Mouse (Mus musculus) kidney, adult 2 months (tissue): ENCODE measurements around the gene Soat2.

Source experiments
- CTCF ChIP-seq: fragments of 200-500 bp; conservative IDR thresholded peaks from 2 replicates; pipeline ENCODE4 v1.5.1; 2011; ENCODE audit warnings: low read depth, mild to moderate bottlenecking, control low read depth, low read length, moderate library complexity, mixed read lengths; ENCODE audit not compliant: insufficient read depth, insufficient read length
- POLR2A ChIP-seq: fragments of 200-500 bp; IDR thresholded peaks from one replicate; pipeline ENCODE4 v1.6.1; 2011; ENCODE audit warnings: low read depth, low read length, control low read depth

DNA sequence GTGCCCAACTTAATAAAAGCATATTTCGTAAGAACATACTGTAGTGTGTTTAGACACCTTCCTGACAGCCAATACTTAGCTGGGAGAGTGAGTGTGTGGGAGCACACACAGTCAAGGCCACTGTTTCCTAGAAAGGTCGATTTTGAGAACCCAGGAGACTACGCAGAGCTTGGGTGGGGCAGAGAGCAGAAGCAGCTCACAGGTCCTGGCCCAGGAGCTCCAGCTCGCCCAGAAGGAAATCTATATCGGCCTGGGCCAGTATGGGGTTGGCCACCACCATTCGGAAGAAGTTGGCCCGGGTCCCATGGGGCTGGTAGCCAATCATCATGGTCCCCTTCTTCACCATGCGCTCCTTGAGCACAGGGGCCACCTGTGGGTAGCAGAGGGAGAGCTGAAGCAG, 27.1 kb downstream of the Soat2 start:
- TF ChIP-seq POLR2A: no peak
- no peak for TF ChIP-seq CTCF
